Mouse (Mus musculus) myocyte (in vitro differentiated cells): Measurements from ENCODE around the gene Phactr4.

Experiments
- CEBPB ChIP-seq: IDR thresholded peaks from 2 replicates; pipeline ENCODE4 v1.6.1; 2011; ENCODE audit warnings: mild to moderate bottlenecking, moderate library complexity; ENCODE audit not compliant: poor library complexity, insufficient read depth, severe bottlenecking
- E2F4 ChIP-seq: IDR thresholded peaks from one replicate; pipeline ENCODE4 v1.6.1; 2011; ENCODE audit warnings: mild to moderate bottlenecking, control low read depth, moderate library complexity; ENCODE audit not compliant: insufficient read depth
- MAX ChIP-seq: IDR thresholded peaks from one replicate; pipeline ENCODE4 v1.6.1; 2011; ENCODE audit warnings: low read depth, mild to moderate bottlenecking, control low read depth
- MYOD1 ChIP-seq, 3 experiments: IDR thresholded peaks; one replicate each; pipeline ENCODE4 v1.6.1; 2011; ENCODE audit warnings: control low read depth in 2 of 3, low read depth in 2 of 3, mild to moderate bottlenecking in 2 of 3, moderate library complexity in 1 of 3; ENCODE audit not compliant: insufficient read length in 2 of 3, control insufficient read depth in 1 of 3
- MYOG ChIP-seq, 3 experiments: IDR thresholded peaks; one replicate each; pipeline ENCODE4 v1.6.1; 2011; ENCODE audit warnings: control low read depth in 2 of 3, low read depth in 2 of 3, mild to moderate bottlenecking in 2 of 3; ENCODE audit not compliant: insufficient read length in 2 of 3, control insufficient read depth in 1 of 3, insufficient read depth in 1 of 3
- POLR2A ChIP-seq: IDR thresholded peaks from one replicate; pipeline ENCODE4 v1.6.1; 2011; ENCODE audit warnings: low read depth, mild to moderate bottlenecking, control low read depth, moderate library complexity; ENCODE audit not compliant: insufficient read length
- POLR2AphosphoS2 ChIP-seq: IDR thresholded peaks from one replicate; pipeline ENCODE4 v1.6.1; 2011; ENCODE audit warnings: low read depth, control low read depth; ENCODE audit not compliant: insufficient read length
- TCF12 ChIP-seq: IDR thresholded peaks from one replicate; pipeline ENCODE4 v1.6.1; 2011; ENCODE audit warnings: mild to moderate bottlenecking, control low read depth; ENCODE audit not compliant: poor library complexity, insufficient read depth, severe bottlenecking
- TCF3 ChIP-seq: IDR thresholded peaks from one replicate; pipeline ENCODE4 v1.6.1; 2011; ENCODE audit warnings: low read depth, control low read depth; ENCODE audit not compliant: insufficient read length
- USF1 ChIP-seq: IDR thresholded peaks from one replicate; pipeline ENCODE4 v1.6.1; 2011; ENCODE audit warnings: low read depth, mild to moderate bottlenecking, control low read depth, moderate library complexity

GRCm38 (mm10) chr4:132420471-132420870 is 1.8 kb downstream of the Phactr4 start:
- TF ChIP-seq USF1: peak; percentile 74
- TF ChIP-seq POLR2A: no peak
- TF ChIP-seq E2F4: no peak
- TF ChIP-seq POLR2AphosphoS2: no peak
- no peak for TF ChIP-seq TCF12
- no peak for TF ChIP-seq MAX
- TF ChIP-seq CEBPB: no peak
- TF ChIP-seq MYOG (IDR thresholded peaks at IDR 0.05; ENCODE audit: control insufficient read depth in 1 of 3, insufficient read depth in 1 of 3, insufficient read length in 2 of 3, low read depth in 2 of 3): no peak
- no peak for TF ChIP-seq MYOD1 (IDR thresholded peaks at IDR 0.05; ENCODE audit: control insufficient read depth in 1 of 3, insufficient read length in 2 of 3, low read depth in 2 of 3)
- no peak for TF ChIP-seq TCF3
